Comparison of ENCODE assay signal across 9 mouse cellular contexts in genomic region chr16:22430211-22430951, GRCm38 (mm10). TPM values are rescaled to one million over a fixed set of nuclear protein-coding genes. Genes with fewer than 3 reads are reported as not detected.
DNase-seq lines count a peak whose midpoint lies in the region; ATAC-seq and TF ChIP-seq lines count a peak whose summit lies in the region.
"Had no signal": no experiment of that assay in that cellular context is flagged by ENCODE, and none has a peak within 500 bp of the region (broad histone marks: within the 10 kb centered on the region; RNA-seq: fewer than 3 reads in every experiment).

No protein-coding gene starts in this region.

- no peaks in the 10 kb centered on the region for H3K79me2 ChIP-seq in heart, adult 2 months (replicated peaks; ENCODE audit: control insufficient read depth, insufficient read depth, low read length)

- TF ChIP-seq EP300 in heart, adult 2 months (IDR thresholded peaks at IDR 0.05; ENCODE audit: insufficient read depth, low read depth, low read length) = no peak

- peaks cover 11% of the 10 kb centered on the region for H3K27me3 ChIP-seq in midbrain, embryonic 11.5 days (ENCODE audit: control insufficient read depth, insufficient read depth, low read length)
- H3K27me3 ChIP-seq in midbrain, embryonic 10.5 days (ENCODE audit: low read depth, poor library complexity, severe bottlenecking) = peaks cover 71% of the 10 kb centered on the region
- peaks cover 62% of the 10 kb centered on the region for H3K27me3 ChIP-seq in hindbrain, embryonic 13.5 days
- H3K27me3 ChIP-seq in midbrain, postnatal 0 days (ENCODE audit: insufficient read depth, low read length) = peaks cover 13% of the 10 kb centered on the region; the same call in 1 of the 2 replicates
- no peaks in the 10 kb centered on the region for H3K27me3 ChIP-seq in heart, adult 2 months (ENCODE audit: control insufficient read depth, insufficient read depth, low read length)
- H3K27me3 ChIP-seq: heart, embryonic 15.5 days had no signal

- no peak for ATAC-seq in midbrain, embryonic 11.5 days (ENCODE audit: low FRiP score)
- no peak for ATAC-seq in hindbrain, embryonic 13.5 days (ENCODE audit: low FRiP score)
- no peak for ATAC-seq in midbrain, postnatal 0 days (ENCODE audit: low FRiP score)

- peaks cover 17% of the 10 kb centered on the region for H3K4me1 ChIP-seq in midbrain, embryonic 11.5 days (ENCODE audit: control insufficient read depth, insufficient read depth, low read length)
- peaks cover 58% of the 10 kb centered on the region for H3K4me1 ChIP-seq in midbrain, embryonic 10.5 days
- peaks cover 50% of the 10 kb centered on the region for H3K4me1 ChIP-seq in hindbrain, embryonic 13.5 days (replicated peaks)
- 0 out of 2 replicates have a peak, but pooled peaks cover 3% of the 10 kb centered on the region for H3K4me1 ChIP-seq in midbrain, postnatal 0 days (ENCODE audit: insufficient read depth, low read length)
- peaks cover 3% of the 10 kb centered on the region; the same call in 1 of the 2 replicates for H3K4me1 ChIP-seq in heart, adult 2 months (ENCODE audit: control insufficient read depth, insufficient read depth, low read length)

- H3K4me2 ChIP-seq in midbrain, embryonic 11.5 days = no peak overlapping the region
- H3K4me2 ChIP-seq in hindbrain, embryonic 13.5 days = peak overlapping the region; percentile 2; the same call in 1 of the 2 replicates
- H3K4me2 ChIP-seq in midbrain, postnatal 0 days (ENCODE audit: low read depth, low read length, poor library complexity, severe bottlenecking) = no peak overlapping the region

- no peak overlapping the region for H3K9ac ChIP-seq in midbrain, embryonic 11.5 days (ENCODE audit: low read length)
- H3K9ac ChIP-seq in hindbrain, embryonic 13.5 days = no peak overlapping the region
- peak overlapping the region; percentile 42; the same call in 1 of the 2 replicates for H3K9ac ChIP-seq in midbrain, postnatal 0 days (replicated peaks; ENCODE audit: low read length, poor library complexity, severe bottlenecking)
- no peak overlapping the region for H3K9ac ChIP-seq in heart, adult 2 months (ENCODE audit: low read depth, low read length)
- H3K9ac ChIP-seq: heart, embryonic 15.5 days had no signal

- intact Hi-C loops in heart, adult 2 months (cut with DNase I) = no loop called here

- H3K27ac ChIP-seq in midbrain, embryonic 11.5 days (ENCODE audit: low read depth, low read length) = no peak overlapping the region
- H3K27ac ChIP-seq in midbrain, embryonic 10.5 days (replicated peaks) = no peak overlapping the region
- H3K27ac ChIP-seq in hindbrain, embryonic 13.5 days = peak overlapping the region; percentile 63
- no peak overlapping the region for H3K27ac ChIP-seq in midbrain, postnatal 0 days (ENCODE audit: low read depth, low read length)
- no peak overlapping the region for H3K27ac ChIP-seq in heart, adult 2 months
- H3K27ac ChIP-seq: heart, embryonic 15.5 days had no signal

- H3K4me3 ChIP-seq in midbrain, embryonic 11.5 days (ENCODE audit: low read depth, low read length) = no peak overlapping the region
- H3K4me3 ChIP-seq in midbrain, embryonic 10.5 days = no peak overlapping the region
- H3K4me3 ChIP-seq in hindbrain, embryonic 13.5 days = no peak overlapping the region
- no peak overlapping the region for H3K4me3 ChIP-seq in midbrain, postnatal 0 days (ENCODE audit: low read depth, low read length)
- H3K4me3 ChIP-seq in heart, adult 2 months = no peak overlapping the region
- H3K4me3 ChIP-seq: heart, embryonic 15.5 days had no signal

- H3K9me3 ChIP-seq in midbrain, embryonic 11.5 days (ENCODE audit: control insufficient read depth, low read length) = no peaks in the 10 kb centered on the region
- H3K9me3 ChIP-seq in midbrain, embryonic 10.5 days (replicated peaks) = no peaks in the 10 kb centered on the region
- H3K9me3 ChIP-seq in hindbrain, embryonic 13.5 days = no peaks in the 10 kb centered on the region
- no peaks in the 10 kb centered on the region for H3K9me3 ChIP-seq in midbrain, postnatal 0 days (ENCODE audit: low read length)
- H3K9me3 ChIP-seq: heart, embryonic 15.5 days had no signal

- TF ChIP-seq CTCF in midbrain, postnatal 0 days (IDR thresholded peaks at IDR 0.05) = no peak
- no peak for TF ChIP-seq CTCF in heart, adult 2 months (IDR thresholded peaks at IDR 0.05)

- WGBS in midbrain, embryonic 11.5 days = 75% methylated on average over 16 of the region's 16 CpGs
- WGBS in midbrain, embryonic 10.5 days = 82% methylated on average over 16 of the region's 16 CpGs
- WGBS in hindbrain, embryonic 13.5 days = 52% methylated on average over 16 of the region's 16 CpGs
- WGBS in midbrain, postnatal 0 days = 44% methylated on average over 16 of the region's 16 CpGs
- WGBS in heart, adult 2 months = 69% methylated on average over 16 of the region's 16 CpGs

- DNase-seq in midbrain, embryonic 11.5 days (ENCODE audit: low spot score, missing footprints) = peak; percentile 84
- DNase-seq in midbrain, embryonic 10.5 days (ENCODE audit: low spot score) = no peak
- peak; percentile 92 to 94 for DNase-seq in cerebellum, postnatal 14 days
- DNase-seq in midbrain, postnatal 0 days (ENCODE audit: low spot score) = peak; percentile 78
- no peak for DNase-seq in thymus, postnatal 4 days
- no peak for DNase-seq in embryo, embryonic 11 days
- DNase-seq in heart, adult 2 months = no peak

- TF ChIP-seq POLR2A in heart, adult 2 months (IDR thresholded peaks at IDR 0.05; ENCODE audit: insufficient read depth, low read depth, low read length) = no peak

- H3K36me3 ChIP-seq in midbrain, embryonic 11.5 days (ENCODE audit: control insufficient read depth, insufficient read depth, low read length) = no peaks in the 10 kb centered on the region
- peaks cover 10% of the 10 kb centered on the region; the same call in 1 of the 2 replicates for H3K36me3 ChIP-seq in midbrain, embryonic 10.5 days
- no peaks in the 10 kb centered on the region for H3K36me3 ChIP-seq in hindbrain, embryonic 13.5 days
- H3K36me3 ChIP-seq in midbrain, postnatal 0 days (ENCODE audit: insufficient read depth, low read length) = no peaks in the 10 kb centered on the region
- H3K36me3 ChIP-seq in heart, adult 2 months (ENCODE audit: control insufficient read depth, insufficient read depth, low read length) = no peaks in the 10 kb centered on the region

RNA-seq across cellular contexts. Expression of gene Etv5, which starts 9.1 kb away (rescaled TPM):
- polyA plus RNA-seq in midbrain, embryonic 11.5 days (2014; fragmentation: Nextera tagmentation; extraction: Ambion mirVana) = 10.1 and 13.4 TPM in 2 replicates
- polyA plus RNA-seq in midbrain, embryonic 10.5 days (2016; fragmentation: Nextera tagmentation; extraction: Ambion mirVana) = 20.6 and 24.4 TPM in 2 replicates
- 17.7 and 18.9 TPM in 2 replicates for polyA plus RNA-seq in hindbrain, embryonic 13.5 days (2015; fragmentation: Nextera tagmentation; extraction: Ambion mirVana)
- total RNA-seq in midbrain, postnatal 0 days (2014; rRNA removed) = 25.9 and 38.2 TPM in 2 replicates
- polyA plus RNA-seq in midbrain, postnatal 0 days (2015; fragmentation: Nextera tagmentation; extraction: Ambion mirVana) = 17.9 and 20.7 TPM in 2 replicates
- total RNA-seq in heart, adult 2 months (2021) = 1 to 10 TPM; 6.9 to 10.0 TPM
- 12.0 and 12.9 TPM in 2 replicates for polyA plus RNA-seq in heart, adult 2 months (2012; rRNA removed)

Comparison
In these comparisons a context has a peak if more than half of its experiments do, and no peak if none do; other contexts are left out.
1. DNase-seq: peak in midbrain, embryonic 11.5 days (single experiment), cerebellum, postnatal 14 days (2 of 2) and midbrain, postnatal 0 days (single experiment); none in midbrain, embryonic 10.5 days (single experiment), thymus, postnatal 4 days (single experiment), embryo, embryonic 11 days (single experiment) and heart, adult 2 months (0 of 2).